Mouse (Mus musculus) 3T3-L1 (cell line): ENCODE data around the gene Dcdc2a.

ENCODE experiments used
- DNase-seq: peaks from one replicate; pipeline ENCODE4 v3.0.0-alpha.2; 2015; ENCODE audit warnings: low read depth, low spot score

Gene Dcdc2a

GRCm38 (mm10) chr13:25055873-25056667 lies at the start of gene Dcdc2a:
TSS of gene Dcdc2a (plus strand) at chr13:25056004.
- DNase-seq: no peak

DNA sequence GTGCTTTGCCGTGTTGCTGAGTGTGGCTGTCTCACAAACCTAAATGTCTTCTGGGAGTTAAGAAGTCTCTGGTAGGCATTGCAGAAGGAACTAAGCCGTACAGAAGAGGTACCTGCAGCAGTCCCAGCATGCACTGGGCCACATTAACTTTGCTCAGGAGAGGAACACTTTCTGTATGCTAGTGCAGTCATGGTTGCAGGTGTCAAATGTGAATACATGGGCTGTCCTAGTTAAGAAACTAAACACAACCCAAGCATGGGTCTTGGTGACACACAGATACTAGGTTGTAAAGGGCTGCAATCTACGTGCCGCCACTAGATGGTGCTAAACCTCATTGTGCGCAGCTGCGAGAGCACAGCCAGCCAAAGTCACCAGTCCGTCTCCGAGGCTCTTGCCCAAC lies 48.7 kb upstream of the Dcdc2a start:
- DNase-seq: no peak

- DNase-seq: no peak
These were observed 37.5 kb upstream of the Dcdc2a start for GRCm38 (mm10) chr13:25018316-25018715.

- DNase-seq: peak; percentile 73
These were observed 35.8 kb upstream of the Dcdc2a start, which contains the start of gene Mrs2 for GRCm38 (mm10) chr13:25019793-25020539. TSS of gene Mrs2 (minus strand) at chr13:25020379.

- DNase-seq: no peak
These were observed 35.3 kb upstream of the Dcdc2a start for GRCm38 (mm10) chr13:25020540-25020892.

DNA sequence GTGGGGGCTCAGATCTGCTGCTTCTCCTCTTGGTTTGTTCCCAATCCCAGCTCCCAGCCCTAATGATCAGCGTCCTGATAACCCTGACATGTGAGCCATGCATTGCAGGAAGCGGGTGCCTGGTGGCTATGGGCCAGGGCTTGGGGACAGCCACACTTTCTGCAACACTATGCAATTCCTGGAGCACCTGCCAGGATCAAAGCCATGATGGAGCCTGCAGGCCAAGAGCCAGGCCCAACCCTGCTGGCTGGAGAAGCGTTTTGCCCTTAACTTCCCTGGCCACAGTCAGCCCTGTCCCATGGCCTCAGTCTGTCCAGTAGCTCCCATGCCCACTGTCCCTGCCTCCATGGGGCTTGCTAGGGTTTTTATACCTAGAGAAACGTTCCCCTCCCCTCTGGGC lies 33.4 kb upstream of the Dcdc2a start:
- DNase-seq: no peak

DNA sequence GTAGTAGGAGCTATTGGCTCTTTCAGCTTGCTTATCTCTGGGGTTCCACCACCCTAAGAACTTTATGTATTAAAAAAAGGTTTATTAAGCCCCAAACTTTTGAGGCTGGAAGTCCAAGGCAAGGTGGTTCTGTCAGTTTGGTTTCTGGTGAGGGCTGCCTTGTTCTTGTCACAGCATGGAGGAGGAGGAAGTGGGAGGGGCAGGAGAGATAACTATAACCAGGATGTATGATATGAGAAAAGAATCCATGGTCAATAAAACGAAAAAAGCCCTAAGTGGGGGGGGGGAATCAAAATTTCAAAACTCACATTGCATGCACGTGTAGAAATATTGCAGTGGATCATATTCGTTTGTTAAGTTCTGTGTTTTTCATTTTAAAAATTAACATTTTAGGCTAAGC lies 32.7 kb upstream of the Dcdc2a start:
- no peak for DNase-seq

GRCm38 (mm10) chr13:25024655-25025054 lies 31.1 kb upstream of the Dcdc2a start:
- peak; percentile 37 for DNase-seq

DNA sequence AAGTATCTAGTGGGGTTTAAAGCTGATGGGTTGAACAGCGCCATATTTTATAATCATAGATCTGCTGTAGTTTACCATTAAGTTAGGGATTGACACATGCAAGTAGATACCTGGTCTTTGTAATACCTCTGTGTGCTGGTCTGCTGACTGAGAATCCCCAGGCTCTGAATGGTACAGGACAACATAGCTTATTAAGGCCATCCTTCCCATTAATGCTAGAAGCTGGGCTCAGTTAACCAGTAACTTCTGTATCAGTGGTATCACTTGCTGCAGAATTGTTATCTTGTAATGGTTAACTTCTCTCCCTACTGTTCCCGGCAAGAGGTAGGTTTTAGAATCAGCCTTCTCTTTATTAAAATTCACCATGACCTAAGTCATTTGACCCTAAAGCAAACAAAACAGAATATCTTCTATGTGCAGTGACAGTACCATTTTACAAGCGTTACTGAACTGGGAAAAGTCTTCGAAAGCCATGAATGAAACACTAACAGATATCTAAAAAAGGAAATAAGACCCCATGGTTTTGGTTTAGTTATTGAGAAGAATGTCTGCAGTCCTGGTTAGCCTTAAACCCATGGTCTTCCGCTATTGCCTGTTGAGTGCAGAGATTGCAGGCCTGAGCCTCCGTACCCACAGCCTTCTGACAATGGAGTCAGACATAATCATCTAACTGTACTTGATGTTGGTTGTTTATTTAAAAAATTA lies 29.2 kb upstream of the Dcdc2a start:
- no peak for DNase-seq

DNA sequence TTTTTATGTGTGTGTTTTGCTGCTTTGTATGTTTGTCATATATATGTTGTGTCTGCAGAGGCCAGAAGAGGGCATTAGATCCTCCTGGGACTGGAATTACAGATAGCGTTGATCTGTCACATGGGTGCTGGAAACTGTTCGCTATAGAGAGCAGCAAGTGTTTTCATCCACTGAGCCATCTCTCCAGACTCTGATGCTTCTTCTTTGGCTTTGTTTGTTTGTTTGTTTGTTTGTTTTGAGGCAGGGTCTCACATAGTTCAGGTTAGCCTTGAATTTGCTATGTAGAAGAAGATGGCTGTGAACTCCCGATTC lies 28.7 kb upstream of the Dcdc2a start:
- no peak for DNase-seq

DNA sequence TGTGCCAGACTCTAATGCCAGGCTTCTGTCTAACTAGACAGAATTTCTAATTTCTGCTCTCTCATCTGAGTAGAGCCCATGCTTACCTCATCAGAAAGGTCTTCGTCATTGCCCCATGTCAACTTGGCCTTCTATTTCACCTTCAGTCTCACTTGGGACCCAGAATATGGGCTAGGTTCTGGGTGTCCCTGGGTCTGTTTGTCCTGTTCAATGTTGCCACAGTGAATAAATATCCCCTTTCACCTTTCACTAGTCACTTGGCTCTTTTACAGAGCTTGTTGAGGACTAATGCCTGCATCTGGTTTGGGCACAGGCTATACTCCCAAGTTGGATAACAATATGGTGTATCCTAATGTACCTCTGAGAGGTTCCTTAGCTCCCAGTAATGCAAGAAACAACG lies 16.3 kb upstream of the Dcdc2a start:
- DNase-seq: no peak

GRCm38 (mm10) chr13:25052671-25053070 lies 3.1 kb upstream of the Dcdc2a start:
- DNase-seq: no peak

- DNase-seq: no peak
These were observed 671 bp upstream of the Dcdc2a start for GRCm38 (mm10) chr13:25055111-25055554.

- DNase-seq: no peak
These were observed 10.9 kb downstream of the Dcdc2a start for GRCm38 (mm10) chr13:25066659-25067058.

GRCm38 (mm10) chr13:25067183-25067582 lies 11.4 kb downstream of the Dcdc2a start:
- DNase-seq: no peak

GRCm38 (mm10) chr13:25069765-25070164 lies 14.0 kb downstream of the Dcdc2a start:
- DNase-seq: no peak

GRCm38 (mm10) chr13:25070791-25071190 lies 15.0 kb downstream of the Dcdc2a start:
- peak; percentile 30 for DNase-seq

- no peak for DNase-seq
These were observed 21.5 kb downstream of the Dcdc2a start for GRCm38 (mm10) chr13:25077262-25077661.

- no peak for DNase-seq
These were observed 27.4 kb downstream of the Dcdc2a start for GRCm38 (mm10) chr13:25083144-25083572.

DNA sequence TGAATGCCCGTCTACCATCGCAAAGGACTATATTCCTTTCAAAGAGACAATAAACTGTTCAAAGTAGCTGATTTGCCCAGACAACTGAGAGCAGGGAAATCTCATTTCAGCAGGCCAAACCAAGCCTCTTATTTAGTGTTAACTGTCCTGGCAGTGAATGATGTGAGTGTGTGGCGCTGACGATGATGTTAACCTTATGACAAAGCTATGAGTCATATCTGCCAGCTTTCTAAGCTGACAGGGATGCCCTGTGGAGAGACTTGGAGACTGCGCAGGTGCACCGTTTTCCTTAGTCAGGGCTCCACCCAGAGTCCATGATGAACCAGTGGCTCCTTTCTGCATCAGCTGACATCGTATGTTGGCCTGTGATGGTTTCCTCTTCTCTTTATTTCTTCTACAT lies 29.3 kb downstream of the Dcdc2a start:
- peak; percentile 6 for DNase-seq

GRCm38 (mm10) chr13:25091347-25091746 lies 35.5 kb downstream of the Dcdc2a start:
- no peak for DNase-seq

GRCm38 (mm10) chr13:25093776-25094175 lies 38.0 kb downstream of the Dcdc2a start:
- no peak for DNase-seq
